Mouse (Mus musculus) splenic B cell, adult 2 months (primary cell): ENCODE measurements around the gene Zfp72.
A peak's percentile ranks its signal among the peaks of the same experiment; 100 is the strongest.

Experiments used
- DNase-seq: peaks from one replicate; pipeline ENCODE4 v3.0.0-alpha.2; 2011; ENCODE audit warnings: low read depth, low spot score
- H3K27me3 ChIP-seq: 2 replicates; pipeline ENCODE4 v1.6.1; 2012; ENCODE audit warnings: mild to moderate bottlenecking, low read length, moderate library complexity, mixed read lengths; ENCODE audit not compliant: control insufficient read depth, poor library complexity, insufficient read depth, severe bottlenecking
- H3K36me3 ChIP-seq: 2 replicates; pipeline ENCODE4 v1.6.1; 2012; ENCODE audit warnings: mild to moderate bottlenecking, low read length, moderate library complexity, mixed read lengths; ENCODE audit not compliant: control insufficient read depth, poor library complexity, insufficient read depth, severe bottlenecking

The Zfp72 gene

GRCm38 (mm10) chr13:74390371-74390990, at the start of gene Zfp72:
Gene Zfp72, minus strand, starts transcription at chr13:74390836.
- Histone ChIP-seq H3K27me3 (no peaks in the 10 kb centered on the region), H3K36me3 (no peaks in the 10 kb centered on the region)
- DNase-seq: peak; percentile 72

GRCm38 (mm10) chr13:74439895-74440294, 49.3 kb upstream of the Zfp72 start:
- DNase-seq: no peak
- Histone ChIP-seq H3K36me3 (no peaks in the 10 kb centered on the region), H3K27me3 (no peaks in the 10 kb centered on the region)

DNA sequence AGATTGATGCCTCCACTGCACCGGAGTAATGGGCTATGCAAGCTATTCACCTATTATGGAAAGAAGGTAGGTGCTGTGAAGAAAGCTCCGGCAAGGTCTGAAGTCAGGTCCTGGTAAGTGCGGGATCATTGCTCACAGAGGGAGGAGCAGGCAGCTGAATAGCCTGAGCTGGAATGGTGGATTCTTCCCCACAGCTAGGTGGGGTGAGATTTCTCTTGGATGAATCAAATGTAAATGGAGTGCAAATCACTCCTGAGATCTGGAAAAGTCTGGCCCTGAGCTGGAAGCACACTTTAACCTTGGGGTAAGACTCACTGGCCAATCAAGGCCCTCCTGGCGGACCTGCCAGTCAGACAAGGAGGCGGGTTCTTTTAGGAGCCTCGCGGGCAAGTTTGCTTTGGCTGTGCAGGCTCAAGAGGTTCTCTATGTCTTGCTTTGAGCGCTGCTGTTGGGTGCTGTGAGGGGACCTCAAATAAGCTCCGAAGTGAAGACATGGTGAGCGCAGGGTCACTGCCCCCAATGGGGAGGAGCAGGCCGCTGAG, 8.7 kb upstream of the Zfp72 start, which contains the start of gene Ftl1-ps1:
TSS of gene Ftl1-ps1 (plus strand) at position 397 of the 542 bp plus-strand sequence.
- Histone ChIP-seq H3K36me3 (no peaks in the 10 kb centered on the region), H3K27me3 (no peaks in the 10 kb centered on the region)
- DNase-seq: no peak

DNA sequence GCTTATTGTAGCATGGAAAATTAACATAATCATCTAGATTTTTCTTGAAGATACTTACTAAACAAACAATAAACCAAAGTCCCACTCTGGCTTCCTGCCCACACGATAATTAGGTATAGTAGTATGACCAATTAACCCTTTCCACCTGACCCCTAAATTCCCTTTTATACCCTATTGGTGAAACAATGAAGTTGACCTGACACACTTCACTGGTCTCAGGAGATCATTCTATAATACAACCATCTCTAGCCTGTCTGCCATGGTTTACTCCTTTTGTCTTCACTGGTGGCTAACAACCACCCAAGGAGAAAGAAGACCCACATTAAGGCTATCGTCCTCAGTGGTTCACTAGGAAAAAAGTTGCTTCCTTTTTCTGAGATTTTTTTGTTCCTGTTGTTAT, 520 bp upstream of the Zfp72 start:
- H3K36me3 ChIP-seq: no peaks in the 10 kb centered on the region
- peak; percentile 1 for DNase-seq
- H3K27me3 ChIP-seq: no peaks in the 10 kb centered on the region

- no peak for DNase-seq
- Histone ChIP-seq H3K36me3 (no peaks in the 10 kb centered on the region), H3K27me3 (no peaks in the 10 kb centered on the region)
These were observed 906 bp downstream of the Zfp72 start for GRCm38 (mm10) chr13:74389730-74390129.

GRCm38 (mm10) chr13:74382289-74382688, 8.3 kb downstream of the Zfp72 start:
- Histone ChIP-seq H3K36me3 (0 out of 2 replicates have a peak, but pooled peaks cover 2% of the 10 kb centered on the region), H3K27me3 (no peaks in the 10 kb centered on the region)
- DNase-seq: no peak

GRCm38 (mm10) chr13:74381533-74382276, 8.9 kb downstream of the Zfp72 start:
- Histone ChIP-seq H3K27me3 (no peaks in the 10 kb centered on the region), H3K36me3 (0 out of 2 replicates have a peak, but pooled peaks cover 2% of the 10 kb centered on the region)
- DNase-seq: no peak

DNA sequence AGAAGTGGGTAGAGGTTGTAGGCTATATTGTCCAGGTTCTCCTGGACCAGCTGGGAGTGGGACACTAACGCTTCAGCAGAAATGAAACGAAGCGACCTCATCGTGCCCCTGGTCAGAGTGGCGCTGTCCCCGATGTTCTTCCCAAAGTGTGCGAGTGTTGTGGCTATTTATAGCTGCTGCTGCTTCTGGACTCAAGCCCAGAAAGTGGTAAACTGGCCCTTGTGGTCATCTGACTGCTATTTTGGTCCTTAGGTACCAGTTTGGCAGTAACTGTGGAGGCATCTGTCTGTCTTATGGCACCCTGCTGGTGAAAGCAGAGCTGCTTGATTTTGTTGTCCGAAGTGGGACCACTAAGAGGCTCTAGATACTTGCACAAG, 26.8 kb downstream of the Zfp72 start, which contains the start of gene Lrrc14b:
TSS of gene Lrrc14b (minus strand) at position 147 of the 377 bp plus-strand sequence.
- Histone ChIP-seq H3K36me3 (no peaks in the 10 kb centered on the region), H3K27me3 (no peaks in the 10 kb centered on the region)
- DNase-seq: no peak

DNA sequence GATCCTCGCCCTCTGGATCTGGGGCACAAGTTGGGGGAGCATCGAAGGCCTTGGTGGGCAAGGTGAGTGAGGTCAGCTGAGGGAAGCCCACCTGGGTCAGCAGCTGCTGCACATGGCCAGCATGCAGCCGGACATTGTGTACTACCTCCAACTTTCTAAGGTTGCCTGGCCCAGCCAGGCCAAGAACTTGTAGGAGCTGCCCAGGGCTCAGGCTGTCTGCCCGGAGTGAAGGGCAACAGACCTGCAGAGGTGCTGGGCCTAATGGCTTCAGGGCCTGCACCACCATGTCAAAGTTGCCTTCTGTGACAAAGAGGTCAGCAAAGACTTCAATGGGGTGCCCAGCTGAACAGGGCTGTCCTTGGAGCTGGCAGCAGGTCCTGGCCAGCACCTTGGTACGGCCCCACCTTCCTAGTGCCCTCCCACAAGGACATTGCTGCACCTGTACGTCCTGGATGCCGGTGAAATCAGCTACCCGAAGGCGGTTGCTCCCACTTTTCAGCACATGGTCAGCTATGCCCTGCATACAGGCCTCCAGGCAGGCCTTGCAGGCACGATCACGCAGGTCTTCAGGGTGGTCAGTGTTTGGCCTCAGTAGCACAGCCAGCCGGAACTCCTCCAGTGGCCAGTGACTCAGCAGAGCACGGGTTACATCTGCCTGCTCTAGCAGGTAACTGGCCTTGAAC, 27.3 kb downstream of the Zfp72 start:
- Histone ChIP-seq H3K27me3 (no peaks in the 10 kb centered on the region), H3K36me3 (peaks cover 3% of the 10 kb centered on the region; the same call in 1 of the 2 replicates)
- DNase-seq: no peak

- DNase-seq: peak; percentile 38
- Histone ChIP-seq H3K36me3 (peaks cover 3% of the 10 kb centered on the region; the same call in 1 of the 2 replicates), H3K27me3 (no peaks in the 10 kb centered on the region)
These were observed 28.4 kb downstream of the Zfp72 start for GRCm38 (mm10) chr13:74362218-74362617.

DNA sequence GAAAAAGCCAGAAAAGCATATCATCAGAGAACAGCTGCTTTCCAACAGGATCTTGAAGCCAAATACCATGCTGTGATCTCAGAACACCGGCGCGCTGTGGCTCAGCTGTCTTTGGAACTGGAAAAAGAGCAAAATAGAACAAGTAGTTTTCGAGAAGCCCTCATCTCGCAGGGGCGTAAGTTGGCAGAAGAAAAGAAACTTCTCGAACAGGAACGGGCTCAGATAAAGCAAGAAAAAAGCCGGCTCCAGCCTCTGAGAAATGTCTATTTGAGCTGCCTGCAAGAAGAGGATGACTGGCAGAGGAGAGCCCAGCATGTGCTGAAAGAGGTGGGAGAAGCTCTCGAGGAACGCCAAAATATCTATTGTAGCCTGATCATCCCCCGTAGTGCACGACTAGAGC, 34.1 kb downstream of the Zfp72 start:
- no peak for DNase-seq
- no peaks in the 10 kb centered on the region for H3K27me3 ChIP-seq
- peaks cover 11% of the 10 kb centered on the region for H3K36me3 ChIP-seq

DNA sequence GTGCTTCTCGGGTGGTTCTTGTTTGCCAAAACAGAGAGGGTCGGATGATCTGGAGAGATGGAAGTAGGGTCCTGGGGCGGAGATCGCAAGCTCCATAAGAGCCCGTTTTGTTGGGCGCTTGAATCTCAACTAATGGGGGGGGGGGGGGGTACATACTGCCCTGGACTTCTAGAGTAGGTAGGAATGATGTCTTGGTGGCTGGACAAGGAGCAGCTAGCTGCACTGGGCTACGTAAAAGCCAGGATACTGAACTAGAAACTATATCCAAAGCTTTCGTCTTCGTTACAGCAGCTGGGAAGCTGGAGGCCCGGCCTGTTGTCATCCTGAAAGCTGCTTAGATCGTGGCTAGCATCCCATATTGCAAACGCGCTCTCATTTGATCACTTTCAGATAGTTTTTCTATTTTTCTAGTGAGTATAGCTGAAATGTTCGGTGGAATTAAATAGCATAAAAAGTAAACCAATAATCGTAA, 40.2 kb downstream of the Zfp72 start:
- no peak for DNase-seq
- no peaks in the 10 kb centered on the region for H3K27me3 ChIP-seq
- H3K36me3 ChIP-seq: no peaks in the 10 kb centered on the region; the same call in 1 of the 2 replicates

- DNase-seq: peak; percentile 99
- no peaks in the 10 kb centered on the region for H3K27me3 ChIP-seq
- no peaks in the 10 kb centered on the region for H3K36me3 ChIP-seq
These were observed 40.8 kb downstream of the Zfp72 start, which contains the start of the genes Sdha and Ccdc127 for GRCm38 (mm10) chr13:74349566-74350434. Gene Sdha, minus strand, starts transcription at chr13:74350280. Gene Ccdc127, plus strand, starts transcription at chr13:74350309.

GRCm38 (mm10) chr13:74341036-74341435, 49.6 kb downstream of the Zfp72 start:
- no peaks in the 10 kb centered on the region for H3K27me3 ChIP-seq
- peak; percentile 80 for DNase-seq
- H3K36me3 ChIP-seq: peaks cover 18% of the 10 kb centered on the region
